Mouse (Mus musculus): ENCODE measurements around the gene Gm42906.

DNA sequence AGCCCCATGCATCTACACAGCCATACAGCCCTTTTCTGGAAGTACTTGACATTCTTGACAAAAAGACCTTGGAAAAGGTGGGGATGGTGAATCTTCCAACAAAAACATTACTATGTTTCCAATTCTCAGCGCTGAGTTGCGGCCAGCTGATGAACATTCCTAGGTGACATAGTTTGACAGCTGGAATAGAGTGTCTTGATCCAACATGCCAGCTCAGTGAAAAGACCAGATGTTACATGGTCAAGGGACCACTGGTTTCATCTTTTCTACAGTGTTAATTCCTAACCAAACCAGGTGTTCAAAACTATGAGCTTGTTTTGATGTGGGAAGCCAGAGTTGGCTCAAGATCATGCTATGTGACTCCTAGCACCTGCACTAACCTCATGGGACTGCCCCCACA lies 48.8 kb downstream of the Gm42906 start:
- TF ChIP-seq TBP (IDR thresholded peaks at IDR 0.05; ENCODE audit: low read depth, low read length) (no peak), TAL1 (IDR thresholded peaks at IDR 0.05; ENCODE audit: low read length) (no peak), EP300 (IDR thresholded peaks at IDR 0.05; ENCODE audit: low read depth in 1 of 2, low read length in 2 of 2) (no peak), ZC3H11A (IDR thresholded peaks at IDR 0.05; ENCODE audit: low read depth, low read length) (no peak), POLR2A (IDR thresholded peaks at IDR 0.05; ENCODE audit: control insufficient read depth in 1 of 2, insufficient read depth in 1 of 2, low read depth in 1 of 2, low read length in 2 of 2, poor library complexity in 1 of 2) (no peak), RAD21 (IDR thresholded peaks at IDR 0.05; ENCODE audit: low read depth, low read length) (no peak), CTCF (IDR thresholded peaks at IDR 0.05 in 2 of 3, conservative IDR thresholded peaks at IDR 0.05 in 1 of 3; ENCODE audit: control insufficient read depth in 1 of 3, insufficient read depth in 1 of 3, low read depth in 2 of 3, low read length in 3 of 3, poor library complexity in 1 of 3, severe bottlenecking in 1 of 3) (no peak), POLR2AphosphoS5 (IDR thresholded peaks at IDR 0.05; ENCODE audit: borderline replicate concordance, low read depth, low read length) (no peak), ELF1 (IDR thresholded peaks at IDR 0.05; ENCODE audit: low read depth, low read length) (no peak), MAX (IDR thresholded peaks at IDR 0.05; ENCODE audit: low read length) (no peak)

All from MEL (cell line).